In genomic region chr19:47864721-47865120, GRCm38 (mm10) we compare ENCODE assay signal across 9 mouse cellular contexts. TPM values are rescaled to one million over a fixed set of nuclear protein-coding genes. Genes with fewer than 3 reads are reported as not detected.
DNase-seq lines count a peak whose midpoint lies in the region; ATAC-seq and TF ChIP-seq lines count a peak whose summit lies in the region.
"Had no signal": no experiment of that assay in that cellular context is flagged by ENCODE, and none has a peak within 500 bp of the region (broad histone marks: within the 10 kb centered on the region; RNA-seq: fewer than 3 reads in every experiment).

No protein-coding gene starts in this region.

- 82% methylated on average over 7 of the region's 7 CpGs for WGBS in heart, embryonic 12.5 days
- 85% methylated on average over 7 of the region's 7 CpGs for WGBS in hindbrain, embryonic 11.5 days
- 78% methylated on average over 7 of the region's 7 CpGs for WGBS in liver, embryonic 16.5 days (ENCODE audit: insufficient replicate concordance)

- TF ChIP-seq EP300 in ES-Bruce4 (IDR thresholded peaks at IDR 0.05; ENCODE audit: insufficient read depth, low read depth, low read length) = no peak

- H3K9ac ChIP-seq in heart, embryonic 12.5 days = no peak overlapping the region
- H3K9ac ChIP-seq in ES-Bruce4 (ENCODE audit: low read depth, poor library complexity, severe bottlenecking) = peak overlapping the region; percentile 75
- H3K9ac ChIP-seq in hindbrain, embryonic 11.5 days (ENCODE audit: low read depth, low read length) = peak overlapping the region; percentile 90
- H3K9ac ChIP-seq in liver, embryonic 16.5 days (ENCODE audit: low read depth, low read length) = no peak overlapping the region

- 0 out of 2 replicates have a peak, but pooled peaks cover under 1% of the 10 kb centered on the region for H3K27me3 ChIP-seq in heart, embryonic 12.5 days (replicated peaks)
- no peaks in the 10 kb centered on the region for H3K27me3 ChIP-seq in ES-Bruce4 (ENCODE audit: control insufficient read depth, insufficient read depth, low read length, poor library complexity, severe bottlenecking)
- no peaks in the 10 kb centered on the region for H3K27me3 ChIP-seq in hindbrain, embryonic 11.5 days (ENCODE audit: control insufficient read depth, insufficient read depth, low read length)
- no peaks in the 10 kb centered on the region; the same call in 1 of the 2 replicates for H3K27me3 ChIP-seq in liver, embryonic 16.5 days (ENCODE audit: control insufficient read depth, insufficient read depth, low read depth, low read length)

- ATAC-seq in heart, embryonic 12.5 days (ENCODE audit: insufficient number of reproducible peaks, low FRiP score) = no peak
- no peak for ATAC-seq in hindbrain, embryonic 11.5 days (ENCODE audit: low FRiP score)
- no peak for ATAC-seq in liver, embryonic 16.5 days (ENCODE audit: low read depth)
- ATAC-seq in inflammation-experienced regulatory T-cells, adult 6 months = no peak

- no peaks in the 10 kb centered on the region for H3K9me3 ChIP-seq in heart, embryonic 12.5 days (replicated peaks)
- H3K9me3 ChIP-seq in ES-Bruce4 (replicated peaks; ENCODE audit: control insufficient read depth, insufficient read depth, low read length, poor library complexity, severe bottlenecking) = no peaks in the 10 kb centered on the region
- H3K9me3 ChIP-seq in hindbrain, embryonic 11.5 days (ENCODE audit: control insufficient read depth, low read length) = no peaks in the 10 kb centered on the region
- H3K9me3 ChIP-seq in liver, embryonic 16.5 days (replicated peaks; ENCODE audit: control insufficient read depth, low read length) = no peaks in the 10 kb centered on the region

- DNase-seq in heart, adult 9 months (ENCODE audit: low spot score in 2 of 2) = no peak
- DNase-seq in hindbrain, embryonic 11.5 days (ENCODE audit: low spot score) = no peak
- no peak for DNase-seq in cerebellum, adult 8-10 months
- DNase-seq in thymus, postnatal 4 days = no peak

- TF ChIP-seq POLR2A in ES-Bruce4 (IDR thresholded peaks at IDR 0.05; ENCODE audit: insufficient read depth, low read length) = no peak

- no peak for TF ChIP-seq CTCF in ES-Bruce4 (IDR thresholded peaks at IDR 0.05; ENCODE audit: low read depth, low read length)

- peak overlapping the region; percentile 86 for H3K4me2 ChIP-seq in heart, embryonic 12.5 days
- peak overlapping the region; percentile 87 for H3K4me2 ChIP-seq in hindbrain, embryonic 11.5 days (replicated peaks; ENCODE audit: low read depth, low read length)
- H3K4me2 ChIP-seq in liver, embryonic 16.5 days (ENCODE audit: low read depth, low read length) = peak overlapping the region; percentile 91

- H3K27ac ChIP-seq in heart, embryonic 12.5 days (ENCODE audit: poor library complexity, severe bottlenecking) = no peak overlapping the region
- no peak overlapping the region for H3K27ac ChIP-seq in ES-Bruce4 (ENCODE audit: insufficient read depth, low read length)
- H3K27ac ChIP-seq in hindbrain, embryonic 11.5 days (ENCODE audit: low read depth, low read length) = no peak overlapping the region
- H3K27ac ChIP-seq in liver, embryonic 16.5 days (ENCODE audit: low read length) = no peak overlapping the region

- H3K36me3 ChIP-seq in heart, embryonic 12.5 days = peaks cover 15% of the 10 kb centered on the region
- peaks cover 7% of the 10 kb centered on the region for H3K36me3 ChIP-seq in ES-Bruce4 (ENCODE audit: control insufficient read depth, insufficient read depth, low read length, poor library complexity, severe bottlenecking)
- H3K36me3 ChIP-seq in hindbrain, embryonic 11.5 days (ENCODE audit: control insufficient read depth, insufficient read depth, low read length) = no peaks in the 10 kb centered on the region
- no peaks in the 10 kb centered on the region for H3K36me3 ChIP-seq in liver, embryonic 16.5 days (ENCODE audit: control insufficient read depth, insufficient read depth)

- H3K4me1 ChIP-seq in heart, embryonic 12.5 days (replicated peaks) = 0 out of 2 replicates have a peak, but pooled peaks cover 4% of the 10 kb centered on the region
- H3K4me1 ChIP-seq in ES-Bruce4 (ENCODE audit: control insufficient read depth, insufficient read depth, low read length) = no peaks in the 10 kb centered on the region
- H3K4me1 ChIP-seq in hindbrain, embryonic 11.5 days (replicated peaks; ENCODE audit: control insufficient read depth, insufficient read depth, low read length) = no peaks in the 10 kb centered on the region
- peaks cover 2% of the 10 kb centered on the region; the same call in 1 of the 2 replicates for H3K4me1 ChIP-seq in liver, embryonic 16.5 days (ENCODE audit: control insufficient read depth, low read depth, low read length)

- peak overlapping the region; percentile 77 for H3K4me3 ChIP-seq in heart, embryonic 12.5 days
- no peak overlapping the region for H3K4me3 ChIP-seq in ES-Bruce4 (ENCODE audit: low read depth, low read length)
- H3K4me3 ChIP-seq in hindbrain, embryonic 11.5 days (ENCODE audit: low read depth, low read length) = peak overlapping the region; percentile 64
- peak overlapping the region; percentile 66 for H3K4me3 ChIP-seq in liver, embryonic 16.5 days (ENCODE audit: low read depth, low read length)

RNA-seq across cellular contexts. Expression of gene Gsto2, which starts 0.6 kb away (rescaled TPM):
- 0.76 and 1.3 TPM in 2 replicates for polyA plus RNA-seq in heart, embryonic 12.5 days (2016; fragmentation: Nextera tagmentation; extraction: Ambion mirVana)
- 1.2 TPM in 2 replicates for polyA plus RNA-seq in ES-Bruce4 (2011; ENCODE audit: insufficient read depth, insufficient read length, low read depth, missing spikeins)
- 0.77 and 1.4 TPM in 2 replicates for polyA plus RNA-seq in hindbrain, embryonic 11.5 days (2014; fragmentation: Nextera tagmentation; extraction: Ambion mirVana)
- 0.07 and 0.08 TPM in 2 replicates for polyA plus RNA-seq in liver, embryonic 16.5 days (2015; fragmentation: Nextera tagmentation; extraction: Ambion mirVana)
- 1 to 10 TPM in 2 of 3 experiments, under 1 TPM in 1; 0.34 to 1.2 (median 1.1) TPM for polyA plus RNA-seq in inflammation-experienced regulatory T-cells, adult 6 months (2017; shearing (Covaris generic))
- polyA plus RNA-seq: small intestine, adult 2 months had no signal

RNA-seq across cellular contexts. Expression of gene Gsto1, which starts 10.0 kb away (rescaled TPM):
- 81.4 and 84.0 TPM in 2 replicates for polyA plus RNA-seq in heart, embryonic 12.5 days (2016; fragmentation: Nextera tagmentation; extraction: Ambion mirVana)
- polyA plus RNA-seq in ES-Bruce4 (2011; ENCODE audit: insufficient read depth, insufficient read length, low read depth, missing spikeins) = 125 and 130 TPM in 2 replicates
- 105 and 116 TPM in 2 replicates for polyA plus RNA-seq in hindbrain, embryonic 11.5 days (2014; fragmentation: Nextera tagmentation; extraction: Ambion mirVana)
- polyA plus RNA-seq in liver, embryonic 16.5 days (2015; fragmentation: Nextera tagmentation; extraction: Ambion mirVana) = 123 and 134 TPM in 2 replicates
- polyA plus RNA-seq in inflammation-experienced regulatory T-cells, adult 6 months (2017; shearing (Covaris generic)) = 10 to 100 TPM; 17.8 to 26.4 (median 19.5) TPM

RNA-seq across cellular contexts. Expression of gene Cfap43, which starts 54.4 kb away (rescaled TPM):
- polyA plus RNA-seq in heart, embryonic 12.5 days (2016; fragmentation: Nextera tagmentation; extraction: Ambion mirVana) = 0.10 and 0.19 TPM in 2 replicates
- polyA plus RNA-seq in ES-Bruce4 (2011; ENCODE audit: insufficient read depth, insufficient read length, low read depth, missing spikeins) = 7.9 and 10.4 TPM in 2 replicates
- polyA plus RNA-seq in hindbrain, embryonic 11.5 days (2014; fragmentation: Nextera tagmentation; extraction: Ambion mirVana) = 0.54 and 2.1 TPM in 2 replicates
- 0.01 TPM in 1 of 2 replicates, not detected in the other for polyA plus RNA-seq in liver, embryonic 16.5 days (2015; fragmentation: Nextera tagmentation; extraction: Ambion mirVana)
- under 1 TPM; 0.34 to 0.48 (median 0.38) TPM for polyA plus RNA-seq in inflammation-experienced regulatory T-cells, adult 6 months (2017; shearing (Covaris generic))
- polyA plus RNA-seq: small intestine, adult 2 months had no signal

RNA-seq across cellular contexts. Expression of gene Itprip, which starts 54.4 kb away (rescaled TPM):
- polyA plus RNA-seq in heart, embryonic 12.5 days (2016; fragmentation: Nextera tagmentation; extraction: Ambion mirVana) = 24.4 and 25.5 TPM in 2 replicates
- 7.4 and 7.6 TPM in 2 replicates for polyA plus RNA-seq in ES-Bruce4 (2011; ENCODE audit: insufficient read depth, insufficient read length, low read depth, missing spikeins)
- 10.0 and 12.2 TPM in 2 replicates for polyA plus RNA-seq in hindbrain, embryonic 11.5 days (2014; fragmentation: Nextera tagmentation; extraction: Ambion mirVana)
- polyA plus RNA-seq in liver, embryonic 16.5 days (2015; fragmentation: Nextera tagmentation; extraction: Ambion mirVana) = 4.0 and 4.3 TPM in 2 replicates
- polyA plus RNA-seq in inflammation-experienced regulatory T-cells, adult 6 months (2017; shearing (Covaris generic)) = 10 to 100 TPM in 1 of 3 experiments, 1 to 10 TPM in 2; 7.8 to 10.4 (median 8.0) TPM

Comparison
In these comparisons a context has a peak if more than half of its experiments do, and no peak if none do; other contexts are left out.
1. H3K9ac ChIP-seq: peak in ES-Bruce4 (single experiment) and hindbrain, embryonic 11.5 days (single experiment); none in heart, embryonic 12.5 days (single experiment) and liver, embryonic 16.5 days (single experiment).
2. Peak in every context shown above with its lines, with median percentiles within 50 percentile points of each other: H3K4me2 ChIP-seq.